In the genomic region with DNA sequence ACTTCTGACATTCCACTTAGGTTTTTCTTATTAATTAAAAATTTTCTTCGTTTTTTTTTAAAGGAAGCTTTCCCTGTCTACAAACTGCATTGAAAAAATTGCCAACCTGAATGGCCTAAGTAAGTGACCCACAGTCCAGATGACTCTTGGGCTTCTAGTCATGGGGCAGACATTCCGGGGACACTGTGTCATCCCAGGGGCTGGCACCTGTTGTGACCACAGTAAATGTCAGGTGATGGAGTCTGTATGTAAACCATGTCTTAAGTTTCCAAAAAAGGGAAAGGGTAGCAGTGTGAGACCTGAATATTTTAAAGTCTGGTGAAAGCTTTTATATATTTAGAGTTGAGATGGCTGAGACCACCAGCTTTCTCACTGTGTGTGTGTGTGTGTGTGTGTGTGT, we compare ENCODE assay signal across 24 mouse cellular contexts. TPM values are rescaled to one million over a fixed set of nuclear protein-coding genes. Genes with fewer than 3 reads are reported as not detected.
DNase-seq lines count a peak whose midpoint lies in the region; ATAC-seq and TF ChIP-seq lines count a peak whose summit lies in the region.
"Had no signal": no experiment of that assay in that cellular context is flagged by ENCODE, and none has a peak within 500 bp of the region (broad histone marks: within the 10 kb centered on the region; RNA-seq: fewer than 3 reads in every experiment).

No protein-coding gene starts in this region.

- in situ Hi-C loops in Patski (cut with MboI; ENCODE audit: low pct_unique_long_range_greater_than_20kb) = no loop called here

- peak; percentile 62 for DNase-seq in 3134 (ENCODE audit: extremely low read depth, insufficient read length, low spot score)
- DNase-seq in 3T3-L1 (ENCODE audit: low read depth, low spot score) = peak; percentile 19
- DNase-seq in Patski (ENCODE audit: low read depth, low spot score) = peak; percentile 30
- DNase-seq in adrenal gland, adult (ENCODE audit: inconsistent age in 2 of 2, low spot score in 1 of 2) = no peak
- DNase-seq in heart, adult 8-10 months (ENCODE audit: low spot score) = no peak
- DNase-seq in spleen, postnatal 36 days (ENCODE audit: low spot score in 2 of 2) = no peak
- DNase-seq: adrenal gland, adult 8-10 months; adrenal gland, postnatal 14 days; adrenal gland, postnatal 36 days; cerebellum, adult 11-12 months; cerebellum, adult 2 months; cerebellum, adult 9-10 months; cerebellum, postnatal 10 days; cerebellum, postnatal 25 days; forebrain, postnatal 0 days had no signal

- H3K27me3 ChIP-seq in Patski = no peaks in the 10 kb centered on the region
- H3K27me3 ChIP-seq: CH12.LX; embryonic facial prominence, embryonic 12.5 days; forebrain, embryonic 13.5 days; forebrain, embryonic 15.5 days had no signal

- POLR2A ChIA-PET in Patski (lab: Charles Lee) = interaction anchor here (0.7 kb wide), 1 partner anchor 14 kb away, joined by 3 read pairs; no protein-coding TSS in a partner anchor

- CTCF ChIA-PET in Patski (lab: Charles Lee) = no interaction called here

- peak; percentile 21 for ATAC-seq in Patski
- ATAC-seq: CD4-positive, CD25-positive, alpha-beta regulatory T cell, adult 4 months; forebrain, embryonic 13.5 days; forebrain, embryonic 15.5 days; forebrain, postnatal 0 days had no signal

- TF ChIP-seq CTCF in Patski (IDR thresholded peaks at IDR 0.05) = no peak

RNA-seq across cellular contexts. Expression of gene Dnal1, which starts 12.7 kb away (rescaled TPM):
- 23.6 TPM for polyA plus RNA-seq in Patski (2021)
- total RNA-seq in heart, adult 8-10 months (2022) = 1 to 10 TPM; 6.2 to 7.8 (median 7.0) TPM

RNA-seq across cellular contexts. Expression of gene Pnma1, which starts 21.4 kb away (rescaled TPM):
- polyA plus RNA-seq in Patski (2021) = 1.2 TPM
- under 1 TPM in 2 of 4 experiments, not detected in 2; 0.11 TPM for total RNA-seq in heart, adult 8-10 months (2022)
- polyA plus RNA-seq: CD4-positive, CD25-positive, alpha-beta regulatory T cell, adult 4 months had no signal

RNA-seq across cellular contexts. Expression of gene Acot6, which starts 26.4 kb away (rescaled TPM):
- 0.09 TPM for polyA plus RNA-seq in Patski (2021)
- total RNA-seq in heart, adult 8-10 months (2022) = 1 to 10 TPM; 1.9 to 2.8 (median 2.4) TPM
- polyA plus RNA-seq: G1E had no signal

RNA-seq across cellular contexts. Expression of gene Acot5, which starts 57.8 kb away (rescaled TPM):
- polyA plus RNA-seq in Patski (2021) = 1.1 TPM
- not detected for total RNA-seq in heart, adult 8-10 months (2022)
- total RNA-seq: CH12.LX, G1E had no signal
- polyA plus RNA-seq: CD4-positive, CD25-positive, alpha-beta regulatory T cell, adult 4 months; embryonic facial prominence, embryonic 10.5 days; embryonic facial prominence, embryonic 12.5 days; embryonic facial prominence, embryonic 14.5 days; forebrain, embryonic 11.5 days; forebrain, embryonic 13.5 days; G1E had no signal

Comparison
In these comparisons a context has a peak if more than half of its experiments do, and no peak if none do; other contexts are left out.
1. DNase-seq: peak in 3134 (single experiment), 3T3-L1 (single experiment) and Patski (single experiment); none in adrenal gland, adult (0 of 2), heart, adult 8-10 months (single experiment) and spleen, postnatal 36 days (0 of 2).